Mouse (Mus musculus): Measurements from ENCODE around the gene Flt1. TPM values are rescaled to one million over a fixed set of nuclear protein-coding genes. Genes with fewer than 3 reads are reported as not detected.
"Not testable (repeated sequence)": the region's sequence is repeated elsewhere in the genome, so short reads cannot be mapped to it uniquely, and the experiment has no call there.

The Flt1 gene
- polyA plus RNA-seq, 1 experiment from 2014 or later, result 19.4 TPM

GRCm38 (mm10) chr5:147577003-147577402 is 148.8 kb downstream of the Flt1 start:
- no peak overlapping the region for H3K9ac ChIP-seq
- H3K4me3 ChIP-seq, result no peak overlapping the region
- no peak for ATAC-seq (ENCODE audit: extremely low read depth, insufficient number of reproducible peaks, low FRiP score, low TSS enrichment)
- peaks cover 7% of the 10 kb centered on the region for H3K4me1 ChIP-seq
- H3K27me3 ChIP-seq (replicated peaks), result no peaks in the 10 kb centered on the region; the same call in 1 of the 2 replicates
- H3K36me3 ChIP-seq, result peaks cover 3% of the 10 kb centered on the region; the same call in 1 of the 2 replicates
- H3K4me2 ChIP-seq, result no peak overlapping the region
- H3K9me3 ChIP-seq, result no peaks in the 10 kb centered on the region
- 41% methylated on average over 6 of the region's 6 CpGs for WGBS
- no peak overlapping the region for H3K27ac ChIP-seq (replicated peaks)

- ATAC-seq (ENCODE audit: extremely low read depth, insufficient number of reproducible peaks, low FRiP score, low TSS enrichment), result no peak
- H3K9ac ChIP-seq, result no peak overlapping the region
- 30% methylated on average over 8 of the region's 8 CpGs for WGBS
- no peak overlapping the region for H3K4me3 ChIP-seq
- H3K36me3 ChIP-seq, result no peaks in the 10 kb centered on the region
- H3K4me1 ChIP-seq, result peaks cover 7% of the 10 kb centered on the region
- no peak overlapping the region for H3K4me2 ChIP-seq
- H3K27me3 ChIP-seq (replicated peaks), result no peaks in the 10 kb centered on the region; the same call in 1 of the 2 replicates
- no peaks in the 10 kb centered on the region for H3K9me3 ChIP-seq
- H3K27ac ChIP-seq (replicated peaks), result no peak overlapping the region
Observed at GRCm38 (mm10) chr5:147574517-147574916, 151.3 kb downstream of the Flt1 start.

GRCm38 (mm10) chr5:147573555-147573954 is 152.3 kb downstream of the Flt1 start:
- no peaks in the 10 kb centered on the region for H3K36me3 ChIP-seq
- peaks cover 7% of the 10 kb centered on the region for H3K4me1 ChIP-seq
- no peaks in the 10 kb centered on the region; the same call in 1 of the 2 replicates for H3K27me3 ChIP-seq (replicated peaks)
- H3K4me2 ChIP-seq, result no peak overlapping the region
- ATAC-seq (ENCODE audit: extremely low read depth, insufficient number of reproducible peaks, low FRiP score, low TSS enrichment), result no peak
- no peak overlapping the region for H3K4me3 ChIP-seq
- no peak overlapping the region for H3K9ac ChIP-seq
- 55% methylated on average over 1 of the region's 1 CpGs for WGBS
- no peak overlapping the region for H3K27ac ChIP-seq (replicated peaks)
- H3K9me3 ChIP-seq, result no peaks in the 10 kb centered on the region

GRCm38 (mm10) chr5:147572695-147573094 is 153.1 kb downstream of the Flt1 start:
- H3K4me1 ChIP-seq, result peaks cover 7% of the 10 kb centered on the region
- H3K4me3 ChIP-seq, result no peak overlapping the region
- no peaks in the 10 kb centered on the region; the same call in 1 of the 2 replicates for H3K27me3 ChIP-seq (replicated peaks)
- no peak for ATAC-seq (ENCODE audit: extremely low read depth, insufficient number of reproducible peaks, low FRiP score, low TSS enrichment)
- H3K4me2 ChIP-seq, result no peak overlapping the region
- no peaks in the 10 kb centered on the region for H3K36me3 ChIP-seq
- H3K9me3 ChIP-seq, result no peaks in the 10 kb centered on the region
- H3K27ac ChIP-seq (replicated peaks), result no peak overlapping the region
- 61% methylated on average over 7 of the region's 7 CpGs for WGBS
- H3K9ac ChIP-seq, result no peak overlapping the region

GRCm38 (mm10) chr5:147566335-147566734 is 159.5 kb downstream of the Flt1 start:
- Histone ChIP-seq H3K27me3 (replicated peaks) (no peaks in the 10 kb centered on the region), H3K36me3 (no peaks in the 10 kb centered on the region), H3K4me1 (no peaks in the 10 kb centered on the region), H3K9ac (no peak overlapping the region), H3K4me3 (no peak overlapping the region), H3K9me3 (no peaks in the 10 kb centered on the region), H3K27ac (replicated peaks) (no peak overlapping the region), H3K4me2 (no peak overlapping the region)
- no peak for ATAC-seq (ENCODE audit: extremely low read depth, insufficient number of reproducible peaks, low FRiP score, low TSS enrichment)
- WGBS, result 39% methylated on average over 7 of the region's 7 CpGs

DNA sequence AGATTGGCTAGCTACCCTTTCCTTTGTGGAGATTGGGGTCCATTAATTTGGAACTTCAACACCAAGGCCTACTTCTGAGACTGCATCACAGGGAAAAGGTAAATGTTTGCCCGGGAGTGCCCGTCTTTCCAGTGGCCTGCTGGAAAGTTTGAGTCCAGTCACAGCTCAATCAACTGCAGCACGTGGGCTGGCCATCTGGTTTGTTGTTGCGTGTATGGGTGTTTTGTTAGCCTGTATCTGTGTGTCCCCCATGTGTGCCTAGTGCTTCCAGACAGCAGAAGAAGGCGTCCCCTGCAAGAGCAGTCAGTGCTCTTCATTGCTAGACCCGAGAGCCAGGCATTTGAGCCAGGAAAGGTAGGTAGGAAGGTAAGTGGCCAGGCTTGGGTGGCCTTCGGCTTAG is 160.4 kb downstream of the Flt1 start:
- no peaks in the 10 kb centered on the region for H3K27me3 ChIP-seq (replicated peaks)
- no peaks in the 10 kb centered on the region for H3K36me3 ChIP-seq
- H3K4me1 ChIP-seq, result no peaks in the 10 kb centered on the region
- WGBS, result 77% methylated on average over 7 of the region's 7 CpGs
- H3K9ac ChIP-seq, result no peak overlapping the region
- no peak for ATAC-seq (ENCODE audit: extremely low read depth, insufficient number of reproducible peaks, low FRiP score, low TSS enrichment)
- H3K9me3 ChIP-seq, result no peaks in the 10 kb centered on the region
- H3K4me3 ChIP-seq, result no peak overlapping the region
- no peak overlapping the region for H3K27ac ChIP-seq (replicated peaks)
- H3K4me2 ChIP-seq, result no peak overlapping the region

GRCm38 (mm10) chr5:147564140-147564590 is 161.6 kb downstream of the Flt1 start:
- H3K4me3 ChIP-seq, result no peak overlapping the region

DNA sequence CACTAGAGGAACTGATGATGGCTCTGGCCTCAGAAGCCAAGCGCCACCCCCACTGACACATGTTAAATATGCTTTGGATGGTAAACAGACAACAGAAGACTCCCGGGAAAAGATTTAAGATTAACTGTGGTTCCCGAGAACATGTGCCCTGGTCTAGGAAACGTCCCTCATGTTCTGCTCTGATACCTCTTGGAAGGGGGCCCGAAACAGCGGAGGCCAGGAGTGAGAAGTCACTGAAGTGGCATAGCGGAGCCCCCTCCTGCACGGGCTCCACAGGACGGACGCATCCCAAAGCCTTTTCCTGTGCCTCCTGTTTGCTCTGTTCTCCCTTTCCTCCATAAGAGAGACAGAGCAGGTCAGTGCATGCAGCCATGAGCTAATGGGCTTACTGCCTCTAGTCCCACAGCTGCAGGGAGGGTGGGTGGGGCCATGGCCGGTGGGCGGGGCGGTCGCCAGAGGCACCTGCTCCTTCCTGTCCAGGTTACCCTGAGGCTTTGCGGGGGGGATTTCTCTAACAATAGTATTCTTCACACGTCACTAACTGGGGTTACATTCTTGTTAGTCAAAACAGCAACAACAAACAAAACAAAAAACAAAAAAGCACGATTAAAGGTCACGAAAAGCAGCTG is 162.2 kb downstream of the Flt1 start:
- WGBS, result 62% methylated on average over 18 of the region's 18 CpGs
- no peak for ATAC-seq (ENCODE audit: extremely low read depth, insufficient number of reproducible peaks, low FRiP score, low TSS enrichment)
- Histone ChIP-seq H3K9me3 (no peaks in the 10 kb centered on the region), H3K27me3 (replicated peaks) (no peaks in the 10 kb centered on the region), H3K4me1 (no peaks in the 10 kb centered on the region), H3K9ac (no peak overlapping the region), H3K4me3 (no peak overlapping the region), H3K27ac (replicated peaks) (no peak overlapping the region), H3K36me3 (no peaks in the 10 kb centered on the region), H3K4me2 (peak overlapping the region; percentile 42)

More at GRCm38 (mm10) chr5:147564140-147564590, 161.6 kb downstream of the Flt1 start:
- Histone ChIP-seq H3K4me2 (peak overlapping the region; percentile 42), H3K9me3 (no peaks in the 10 kb centered on the region), H3K36me3 (no peaks in the 10 kb centered on the region), H3K4me1 (no peaks in the 10 kb centered on the region), H3K27ac (replicated peaks) (no peak overlapping the region), H3K27me3 (replicated peaks) (no peaks in the 10 kb centered on the region), H3K9ac (no peak overlapping the region)
- WGBS, result 33% methylated on average over 16 of the region's 16 CpGs
- ATAC-seq (ENCODE audit: extremely low read depth, insufficient number of reproducible peaks, low FRiP score, low TSS enrichment), result no peak

GRCm38 (mm10) chr5:147557641-147558040 is 168.2 kb downstream of the Flt1 start:
- ATAC-seq (ENCODE audit: extremely low read depth, insufficient number of reproducible peaks, low FRiP score, low TSS enrichment), result not testable (repeated sequence)
- WGBS, result 57% methylated on average over 6 of the region's 6 CpGs

DNA sequence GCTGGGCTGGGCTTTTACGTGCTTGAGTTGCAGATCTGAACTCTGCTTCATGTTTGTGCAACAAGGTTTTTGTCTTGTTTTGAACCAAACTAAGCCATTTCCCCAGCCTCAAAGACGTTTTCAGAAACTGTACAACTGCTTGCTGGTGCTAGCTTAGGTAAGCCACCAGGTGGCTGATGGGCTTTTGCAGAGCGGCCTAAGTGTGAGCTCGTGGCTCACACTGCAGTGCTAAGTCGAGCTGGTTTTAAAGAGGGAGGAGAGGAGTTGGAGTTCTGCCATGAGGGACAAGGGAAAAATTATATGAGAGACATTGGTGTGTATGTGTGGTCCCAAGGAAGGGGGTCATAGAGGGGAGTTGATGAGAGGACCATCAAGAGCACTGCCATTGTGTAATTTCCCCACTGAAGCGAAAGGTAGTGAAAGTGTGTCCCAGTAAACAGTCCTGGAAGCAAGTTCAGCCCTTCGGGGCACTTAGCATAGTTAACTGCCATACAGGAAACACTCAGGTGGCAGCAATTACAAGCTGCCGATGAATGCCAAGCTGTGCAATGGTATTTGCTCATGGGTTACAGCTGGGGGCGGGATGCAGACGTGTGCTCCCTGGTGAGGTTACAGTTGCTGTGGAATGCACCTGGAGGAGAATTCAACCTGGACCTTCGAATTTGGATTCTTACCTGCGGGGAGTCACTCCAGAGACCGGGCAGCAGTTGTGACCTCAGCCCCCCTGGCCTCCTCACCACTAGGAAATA is 173.8 kb downstream of the Flt1 start:
- no peak overlapping the region for H3K27ac ChIP-seq (replicated peaks)
- H3K9me3 ChIP-seq, result no peaks in the 10 kb centered on the region
- peaks cover 14% of the 10 kb centered on the region; the same call in 1 of the 2 replicates for H3K4me1 ChIP-seq
- H3K4me3 ChIP-seq, result no peak overlapping the region
- WGBS, result 85% methylated on average over 13 of the region's 13 CpGs
- H3K27me3 ChIP-seq (replicated peaks), result no peaks in the 10 kb centered on the region
- no peak overlapping the region for H3K9ac ChIP-seq
- H3K4me2 ChIP-seq, result no peak overlapping the region
- no peak for ATAC-seq (ENCODE audit: extremely low read depth, insufficient number of reproducible peaks, low FRiP score, low TSS enrichment)
- H3K36me3 ChIP-seq, result peaks cover 50% of the 10 kb centered on the region

More at GRCm38 (mm10) chr5:147557641-147558040, 168.2 kb downstream of the Flt1 start:
- not testable (repeated sequence) for H3K9me3 ChIP-seq; H3K4me2 ChIP-seq; H3K4me1 ChIP-seq; H3K27ac ChIP-seq (replicated peaks); H3K9ac ChIP-seq; H3K36me3 ChIP-seq; H3K27me3 ChIP-seq (replicated peaks); H3K4me3 ChIP-seq

GRCm38 (mm10) chr5:147549016-147549755 is 176.6 kb downstream of the Flt1 start:
- Histone ChIP-seq H3K9ac (no peak overlapping the region), H3K27me3 (replicated peaks) (no peaks in the 10 kb centered on the region), H3K9me3 (no peaks in the 10 kb centered on the region), H3K27ac (replicated peaks) (no peak overlapping the region), H3K4me1 (peaks cover 14% of the 10 kb centered on the region; the same call in 1 of the 2 replicates), H3K36me3 (peaks cover 73% of the 10 kb centered on the region), H3K4me3 (no peak overlapping the region), H3K4me2 (no peak overlapping the region)
- no peak for ATAC-seq (ENCODE audit: extremely low read depth, insufficient number of reproducible peaks, low FRiP score, low TSS enrichment)
- WGBS, result 77% methylated on average over 12 of the region's 12 CpGs

All from heart, embryonic 13.5 days (tissue).